Mouse (Mus musculus) neural tube, embryonic 14.5 days (tissue): Measurements from ENCODE around the gene Ripk4. TPM values are rescaled to one million over a fixed set of nuclear protein-coding genes. Genes with fewer than 3 reads are reported as not detected.

Experiments used
- ATAC-seq: fragments of 200-750 bp; cut with Nextera tagmentation; 2 replicates; pipeline ENCODE4 v1.8.0; 2017; ENCODE audit warnings: low read depth, mild to moderate bottlenecking, moderate TSS enrichment, moderate library complexity
- H3K27ac ChIP-seq: fragments of 300-500 bp; sonication (generic); 2 replicates; pipeline ENCODE4 v1.5.1; 2014; ENCODE audit warnings: low read depth, mild to moderate bottlenecking, control low read depth, low read length, moderate library complexity, mixed read lengths
- H3K27me3 ChIP-seq: fragments of 300-500 bp; sonication (generic); 2 replicates; pipeline ENCODE4 v1.6.1; 2014; ENCODE audit warnings: low read length; ENCODE audit not compliant: control insufficient read depth, insufficient read depth
- H3K36me3 ChIP-seq: fragments of 300-500 bp; sonication (generic); 2 replicates; pipeline ENCODE4 v1.6.1; 2014; ENCODE audit warnings: low read length, mixed read lengths; ENCODE audit not compliant: control insufficient read depth, insufficient read depth
- H3K4me1 ChIP-seq: fragments of 300-500 bp; sonication (generic); 2 replicates; pipeline ENCODE4 v1.6.1; 2014; ENCODE audit warnings: low read length; ENCODE audit not compliant: control insufficient read depth, insufficient read depth
- H3K4me2 ChIP-seq: fragments of 300-500 bp; sonication (generic); 2 replicates; pipeline ENCODE4 v1.6.1; 2014; ENCODE audit warnings: mild to moderate bottlenecking, low read depth, low read length, control low read depth
- H3K4me3 ChIP-seq: fragments of 300-500 bp; sonication (generic); 2 replicates; pipeline ENCODE4 v1.5.1; 2014; ENCODE audit warnings: low read depth, low read length, control low read depth, mixed read lengths
- H3K9ac ChIP-seq: fragments of 300-500 bp; sonication (generic); replicated peaks from 2 replicates; pipeline ENCODE4 v1.6.1; 2014; ENCODE audit warnings: low read depth, mild to moderate bottlenecking, control low read depth, low read length, mixed read lengths
- H3K9me3 ChIP-seq: fragments of 300-500 bp; sonication (generic); 2 replicates; pipeline ENCODE4 v1.6.1; 2016; ENCODE audit warnings: low read length; ENCODE audit not compliant: control insufficient read depth
- WGBS: fragments of 180-500 bp; shearing (Covaris S2); extraction: QIAGEN DNeasy Blood & Tissue Kit; methylation state at CpG from one replicate; pipeline ENCODE4 v1.1.7; 2014; 5-methylcytosine and 5-hydroxymethylcytosine counted together
- polyA plus RNA-seq: library from polyadenylated mRNA; unstranded; fragments of >200 nt; fragmentation: Nextera tagmentation; extraction: Ambion mirVana; gene quantifications from 2 replicates; pipeline ENCODE4 v1.2.1, GENCODE M21; 2014

The Ripk4 gene
- polyA plus RNA-seq, 1 experiment from 2014 or later = 0.33 TPM

DNA sequence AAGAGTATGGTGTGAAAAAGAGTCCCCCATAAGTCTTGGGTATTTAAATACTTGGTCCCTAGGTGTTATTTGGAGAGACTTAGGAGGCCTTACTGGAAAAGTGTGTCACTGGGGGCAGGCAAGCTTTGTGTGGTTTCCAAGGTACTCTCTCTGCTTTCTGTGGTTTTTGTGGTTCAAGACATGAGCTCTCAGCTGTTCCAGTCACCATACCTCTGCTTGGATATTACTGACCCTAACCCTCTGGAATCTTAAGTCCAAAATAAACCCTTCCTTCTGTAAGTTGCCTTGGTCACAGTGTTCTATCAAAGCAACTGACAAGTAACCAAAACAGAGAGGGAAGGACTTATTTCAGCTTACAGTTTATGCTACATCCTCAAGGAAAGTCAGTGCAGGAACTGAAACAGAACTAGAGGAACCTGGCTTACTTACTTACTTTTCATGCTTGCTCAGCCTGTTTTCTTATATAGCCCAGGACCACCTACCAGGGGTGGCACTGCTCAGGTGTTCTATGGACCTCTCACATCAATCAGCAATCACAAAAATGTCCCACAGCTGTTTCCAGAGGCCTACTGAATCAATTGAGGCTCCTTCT, 44.1 kb downstream of the Ripk4 start:
- H3K9me3 ChIP-seq = no peaks in the 10 kb centered on the region
- H3K27ac ChIP-seq = no peak overlapping the region
- no peaks in the 10 kb centered on the region for H3K4me1 ChIP-seq
- H3K4me2 ChIP-seq = no peak overlapping the region
- H3K27me3 ChIP-seq = no peaks in the 10 kb centered on the region
- no peak overlapping the region for H3K9ac ChIP-seq
- no peak overlapping the region for H3K4me3 ChIP-seq
- H3K36me3 ChIP-seq = no peaks in the 10 kb centered on the region
- ATAC-seq = no peak

DNA sequence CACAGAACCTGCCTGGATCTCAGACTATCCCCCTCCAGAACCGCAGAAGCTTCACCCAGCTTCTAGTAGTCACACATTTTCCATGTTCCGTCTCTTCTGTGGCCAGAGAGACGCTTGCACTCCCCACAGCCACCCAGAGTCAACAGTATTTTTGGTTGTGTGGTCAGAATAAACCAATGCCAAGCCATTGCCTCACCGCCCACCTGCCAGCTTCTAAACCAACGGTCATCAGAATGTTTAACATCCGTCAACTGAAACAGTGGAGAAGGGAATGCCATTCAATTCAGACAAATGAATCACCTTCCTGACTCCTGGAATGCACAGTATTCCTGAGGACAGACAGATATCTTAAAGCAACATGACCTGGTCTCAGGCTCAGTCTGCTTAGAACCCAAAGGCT, 47.0 kb downstream of the Ripk4 start:
- no peak for ATAC-seq
- 82% methylated on average over 6 of the region's 6 CpGs for WGBS
- no peak overlapping the region for H3K9ac ChIP-seq

DNA sequence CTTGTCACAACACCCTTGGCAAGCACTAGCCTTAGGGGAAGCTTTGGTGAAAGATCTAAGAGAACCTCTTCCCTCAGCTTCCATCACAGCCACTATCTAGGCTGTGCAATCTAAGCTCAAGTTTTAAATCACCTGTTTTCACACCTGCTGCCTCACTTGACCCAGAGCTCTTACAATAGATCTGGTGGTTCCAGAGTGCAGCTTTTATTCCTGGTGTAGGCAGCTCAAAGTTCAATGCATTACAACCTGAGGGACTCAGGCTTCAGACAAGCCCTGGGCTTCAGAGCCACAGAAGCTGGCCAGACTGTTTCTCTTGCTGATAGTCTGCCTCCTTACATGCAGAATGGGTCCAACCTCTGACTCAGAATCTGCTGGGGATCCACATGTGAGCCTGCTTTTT, 51.5 kb downstream of the Ripk4 start:
- no peak for ATAC-seq
- no peak overlapping the region for H3K4me2 ChIP-seq

More for the DNA sequence above, 47.0 kb downstream of the Ripk4 start:
- Histone ChIP-seq H3K4me2 (no peak overlapping the region), H3K9me3 (no peaks in the 10 kb centered on the region), H3K4me3 (no peak overlapping the region), H3K36me3 (no peaks in the 10 kb centered on the region), H3K4me1 (no peaks in the 10 kb centered on the region), H3K27ac (no peak overlapping the region), H3K27me3 (no peaks in the 10 kb centered on the region)

GRCm38 (mm10) chr16:97701871-97702270, 61.7 kb downstream of the Ripk4 start:
- WGBS = 67% methylated on average over 1 of the region's 1 CpGs
- H3K9ac ChIP-seq = no peak overlapping the region
- no peak for ATAC-seq

More for the DNA sequence above, 51.5 kb downstream of the Ripk4 start:
- Histone ChIP-seq H3K36me3 (no peaks in the 10 kb centered on the region), H3K9me3 (no peaks in the 10 kb centered on the region), H3K4me3 (no peak overlapping the region), H3K27ac (no peak overlapping the region), H3K9ac (no peak overlapping the region), H3K27me3 (no peaks in the 10 kb centered on the region), H3K4me1 (no peaks in the 10 kb centered on the region)

GRCm38 (mm10) chr16:97697769-97698168, 65.8 kb downstream of the Ripk4 start:
- H3K4me2 ChIP-seq = no peak overlapping the region
- no peaks in the 10 kb centered on the region for H3K9me3 ChIP-seq
- no peaks in the 10 kb centered on the region for H3K4me1 ChIP-seq
- no peaks in the 10 kb centered on the region for H3K36me3 ChIP-seq
- no peak overlapping the region for H3K9ac ChIP-seq
- no peaks in the 10 kb centered on the region for H3K27me3 ChIP-seq
- no peak overlapping the region for H3K4me3 ChIP-seq
- 53% methylated on average over 1 of the region's 1 CpGs for WGBS
- ATAC-seq = no peak
- no peak overlapping the region for H3K27ac ChIP-seq

More at GRCm38 (mm10) chr16:97701871-97702270, 61.7 kb downstream of the Ripk4 start:
- no peak overlapping the region for H3K4me2 ChIP-seq
- H3K27me3 ChIP-seq = no peaks in the 10 kb centered on the region
- H3K36me3 ChIP-seq = no peaks in the 10 kb centered on the region
- H3K27ac ChIP-seq = no peak overlapping the region
- no peaks in the 10 kb centered on the region for H3K4me1 ChIP-seq
- H3K4me3 ChIP-seq = no peak overlapping the region
- no peaks in the 10 kb centered on the region for H3K9me3 ChIP-seq

GRCm38 (mm10) chr16:97695709-97696108, 67.9 kb downstream of the Ripk4 start:
- H3K9ac ChIP-seq = no peak overlapping the region
- no peak for ATAC-seq
- no peaks in the 10 kb centered on the region for H3K27me3 ChIP-seq
- no peaks in the 10 kb centered on the region for H3K4me1 ChIP-seq
- H3K36me3 ChIP-seq = no peaks in the 10 kb centered on the region
- no peak overlapping the region for H3K4me2 ChIP-seq
- WGBS = 81% methylated on average over 4 of the region's 4 CpGs
- no peaks in the 10 kb centered on the region for H3K9me3 ChIP-seq
- H3K27ac ChIP-seq = no peak overlapping the region
- H3K4me3 ChIP-seq = no peak overlapping the region

Other genes with a start within 250 kb of the Ripk4 start
- not detected in 2 replicates for gene Fam3b, start 249.0 kb downstream of the Ripk4 start, polyA plus RNA-seq
- gene Tmprss2, start 152.6 kb downstream of the Ripk4 start, polyA plus RNA-seq = 0.63 TPM in 1 of 2 replicates, not detected in the other
- 10.3 and 11.8 TPM in 2 replicates for gene Prdm15, start 88.1 kb upstream of the Ripk4 start, polyA plus RNA-seq
- 15.0 and 19.1 TPM in 2 replicates for gene C2cd2, start 198.8 kb upstream of the Ripk4 start, polyA plus RNA-seq
- gene Zbtb21, start 198.8 kb upstream of the Ripk4 start, polyA plus RNA-seq = 14.6 and 15.7 TPM in 2 replicates
- 21.8 and 35.7 TPM in 2 replicates for gene B230307C23Rik, start 233.5 kb upstream of the Ripk4 start, polyA plus RNA-seq